Mouse (Mus musculus): ENCODE measurements at regions not wholly inside any gene's neighbourhood (a gene's known extent, or its start where the extent isn't known, plus 50 kb on each side); places are given as distances from the start of the nearest gene placed in this dataset.

DNA sequence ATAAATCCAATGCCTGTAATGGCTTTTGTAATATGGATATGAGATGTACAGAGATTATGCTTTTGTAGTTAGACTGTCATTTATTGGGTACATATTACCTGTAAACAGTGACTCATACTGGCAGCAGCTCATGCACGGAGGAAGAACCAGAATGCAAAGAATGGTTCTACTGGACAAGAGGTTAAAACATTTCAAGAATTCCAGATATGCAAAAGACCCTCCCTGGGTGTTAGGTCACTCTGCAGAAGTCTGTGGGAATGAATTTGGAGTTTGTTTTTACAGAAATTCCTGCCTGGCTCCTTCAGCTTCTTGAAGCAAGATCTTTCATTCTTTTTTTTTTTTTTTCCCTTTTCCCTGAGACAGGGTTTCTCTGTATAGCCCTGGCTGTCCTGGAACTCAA lies 276.7 kb downstream of the Wdr20rt start:
- 33% methylated on average over 1 of the region's 1 CpGs for WGBS
- TF ChIP-seq POLR2A (IDR thresholded peaks at IDR 0.05; ENCODE audit: insufficient read depth, low read depth, low read length) (no peak), CTCF (IDR thresholded peaks at IDR 0.05; ENCODE audit: insufficient read depth, low read depth, low read length) (no peak)
- Histone ChIP-seq H3K4me3 (ENCODE audit: insufficient read depth, low read depth, low read length) (no peak overlapping the region), H3K27ac (ENCODE audit: insufficient read depth, low read depth, low read length) (no peak overlapping the region), H3K4me1 (ENCODE audit: control insufficient read depth, insufficient read depth, low read length) (no peaks in the 10 kb centered on the region)

DNA sequence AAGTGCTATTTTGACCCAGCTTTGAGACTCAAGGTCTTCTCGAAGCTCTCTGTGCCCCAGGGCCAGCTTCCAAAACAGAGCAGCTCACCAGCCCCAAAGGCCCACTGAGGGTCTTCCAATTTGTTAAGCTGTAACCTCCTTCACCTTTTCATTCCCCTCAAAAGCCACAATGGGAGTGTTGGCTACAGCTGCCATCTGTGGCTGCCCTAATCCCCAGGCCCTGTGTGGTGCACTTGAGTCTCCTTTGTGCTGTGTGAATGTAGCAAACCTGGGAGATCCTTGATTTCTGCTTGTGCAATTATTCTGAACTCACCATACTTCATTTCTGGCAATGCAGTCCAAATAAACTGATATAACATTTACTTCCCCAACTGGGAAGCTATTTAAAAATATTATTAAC lies 287.8 kb downstream of the Wdr20rt start:
- TF ChIP-seq POLR2A (IDR thresholded peaks at IDR 0.05; ENCODE audit: insufficient read depth, low read depth, low read length) (no peak), CTCF (IDR thresholded peaks at IDR 0.05; ENCODE audit: insufficient read depth, low read depth, low read length) (no peak)
- WGBS: 36% methylated on average over 1 of the region's 1 CpGs
- H3K4me3 ChIP-seq (ENCODE audit: insufficient read depth, low read depth, low read length): no peak overlapping the region
- no peaks in the 10 kb centered on the region for H3K4me1 ChIP-seq (ENCODE audit: control insufficient read depth, insufficient read depth, low read length)
- H3K27ac ChIP-seq (ENCODE audit: insufficient read depth, low read depth, low read length): no peak overlapping the region

DNA sequence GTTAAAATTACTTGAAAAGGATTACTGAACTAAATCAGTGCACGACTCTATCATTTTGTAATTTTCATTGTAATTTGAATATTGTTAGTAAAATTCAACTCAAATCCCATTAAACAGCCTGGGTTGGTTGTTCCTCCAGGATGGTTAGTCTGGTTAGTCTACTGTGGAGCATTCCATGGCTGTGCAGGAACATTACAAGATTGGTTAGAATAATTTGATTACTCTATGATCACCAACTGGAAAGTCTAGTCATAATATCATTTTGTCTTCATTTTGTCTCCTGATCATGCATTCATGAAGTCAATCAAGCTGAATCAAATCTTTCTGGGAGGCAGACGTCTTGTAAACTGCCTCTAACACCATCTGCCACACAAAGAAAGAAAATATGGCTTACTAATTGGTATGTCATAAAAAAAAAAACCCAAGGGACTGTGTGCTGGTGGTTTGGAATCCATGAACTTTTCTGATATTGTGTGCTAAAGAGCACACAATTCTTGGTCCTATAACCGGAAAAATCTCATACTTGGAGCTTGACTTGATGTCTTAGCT lies 308.9 kb downstream of the Wdr20rt start:
- WGBS: 80% methylated on average over 3 of the region's 3 CpGs
- TF ChIP-seq POLR2A (IDR thresholded peaks at IDR 0.05; ENCODE audit: insufficient read depth, low read depth, low read length) (no peak), CTCF (IDR thresholded peaks at IDR 0.05; ENCODE audit: insufficient read depth, low read depth, low read length) (no peak)
- Histone ChIP-seq H3K4me1 (ENCODE audit: control insufficient read depth, insufficient read depth, low read length) (no peaks in the 10 kb centered on the region), H3K4me3 (ENCODE audit: insufficient read depth, low read depth, low read length) (no peak overlapping the region), H3K27ac (ENCODE audit: insufficient read depth, low read depth, low read length) (no peak overlapping the region)

DNA sequence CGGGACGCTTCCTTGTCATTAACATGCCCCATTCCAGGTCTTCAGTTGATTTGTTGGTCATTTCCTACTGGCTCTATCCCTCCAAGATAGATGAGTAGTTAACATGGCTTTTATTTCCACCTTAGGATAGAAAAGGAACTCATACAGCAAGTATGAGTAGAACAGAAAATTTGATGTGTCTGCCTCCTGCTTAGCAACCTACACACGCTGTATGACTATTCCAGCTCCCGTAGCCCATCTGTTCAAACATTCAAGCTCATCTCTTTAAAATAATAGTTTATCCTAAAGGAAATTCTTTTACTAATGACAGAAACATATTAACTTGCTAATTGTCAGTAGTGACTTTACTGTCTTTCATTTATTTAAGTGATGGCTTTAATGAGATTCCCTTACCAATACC lies 323.0 kb downstream of the Wdr20rt start:
- Histone ChIP-seq H3K27ac (ENCODE audit: insufficient read depth, low read depth, low read length) (no peak overlapping the region), H3K4me3 (ENCODE audit: insufficient read depth, low read depth, low read length) (no peak overlapping the region), H3K4me1 (ENCODE audit: control insufficient read depth, insufficient read depth, low read length) (no peaks in the 10 kb centered on the region)
- TF ChIP-seq POLR2A (IDR thresholded peaks at IDR 0.05; ENCODE audit: insufficient read depth, low read depth, low read length) (no peak), CTCF (IDR thresholded peaks at IDR 0.05; ENCODE audit: insufficient read depth, low read depth, low read length) (no peak)
- WGBS: 94% methylated on average over 4 of the region's 4 CpGs

DNA sequence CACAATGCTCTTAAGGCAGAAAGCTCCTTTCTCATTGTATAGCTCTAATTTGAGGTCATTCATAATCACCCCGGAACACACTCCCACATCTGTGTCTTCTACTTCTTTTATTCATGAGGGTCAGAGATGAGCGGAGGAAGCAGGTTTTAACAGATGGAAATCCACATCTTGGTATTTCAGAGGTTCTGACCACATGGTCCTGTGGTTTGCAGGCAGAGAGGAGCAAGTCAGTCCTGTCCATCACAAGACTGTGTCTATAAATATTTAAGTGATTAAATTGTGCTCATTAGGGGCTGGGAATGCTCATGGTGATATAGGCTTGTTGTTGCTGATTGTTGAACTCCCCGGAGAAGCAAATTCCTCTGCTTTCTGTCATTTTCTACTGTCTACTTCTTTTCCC lies 326.9 kb downstream of the Wdr20rt start:
- H3K4me1 ChIP-seq (ENCODE audit: control insufficient read depth, insufficient read depth, low read length): no peaks in the 10 kb centered on the region
- H3K4me3 ChIP-seq (ENCODE audit: insufficient read depth, low read depth, low read length): no peak overlapping the region
- no peak overlapping the region for H3K27ac ChIP-seq (ENCODE audit: insufficient read depth, low read depth, low read length)
- no peak for TF ChIP-seq POLR2A (IDR thresholded peaks at IDR 0.05; ENCODE audit: insufficient read depth, low read depth, low read length)
- no peak for TF ChIP-seq CTCF (IDR thresholded peaks at IDR 0.05; ENCODE audit: insufficient read depth, low read depth, low read length)
- 88% methylated on average over 3 of the region's 3 CpGs for WGBS

DNA sequence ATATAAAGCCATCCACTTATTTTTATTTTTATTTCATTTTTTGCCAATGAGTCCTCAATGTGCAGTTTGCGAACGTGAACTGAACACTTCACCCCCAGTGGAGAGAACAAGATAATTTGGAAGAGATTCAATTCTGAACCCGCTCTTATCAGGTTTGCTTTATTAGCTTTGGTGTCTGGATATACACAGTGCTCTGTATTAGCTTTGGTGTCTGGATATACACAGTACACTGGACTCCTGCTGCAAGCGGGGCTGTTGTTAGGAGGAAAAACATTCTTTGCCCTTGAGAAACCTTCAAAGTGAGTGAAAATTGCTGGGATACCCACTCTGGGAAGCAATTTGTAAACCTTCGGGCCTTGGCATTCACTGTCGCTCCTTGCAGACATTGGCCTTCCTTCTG lies 333.7 kb downstream of the Wdr20rt start:
- no peak overlapping the region for H3K4me3 ChIP-seq (ENCODE audit: insufficient read depth, low read depth, low read length)
- WGBS: 55% methylated on average over 6 of the region's 6 CpGs
- no peak overlapping the region for H3K27ac ChIP-seq (ENCODE audit: insufficient read depth, low read depth, low read length)
- H3K4me1 ChIP-seq (ENCODE audit: control insufficient read depth, insufficient read depth, low read length): no peaks in the 10 kb centered on the region
- TF ChIP-seq POLR2A (IDR thresholded peaks at IDR 0.05; ENCODE audit: insufficient read depth, low read depth, low read length) (no peak), CTCF (IDR thresholded peaks at IDR 0.05; ENCODE audit: insufficient read depth, low read depth, low read length) (no peak)

DNA sequence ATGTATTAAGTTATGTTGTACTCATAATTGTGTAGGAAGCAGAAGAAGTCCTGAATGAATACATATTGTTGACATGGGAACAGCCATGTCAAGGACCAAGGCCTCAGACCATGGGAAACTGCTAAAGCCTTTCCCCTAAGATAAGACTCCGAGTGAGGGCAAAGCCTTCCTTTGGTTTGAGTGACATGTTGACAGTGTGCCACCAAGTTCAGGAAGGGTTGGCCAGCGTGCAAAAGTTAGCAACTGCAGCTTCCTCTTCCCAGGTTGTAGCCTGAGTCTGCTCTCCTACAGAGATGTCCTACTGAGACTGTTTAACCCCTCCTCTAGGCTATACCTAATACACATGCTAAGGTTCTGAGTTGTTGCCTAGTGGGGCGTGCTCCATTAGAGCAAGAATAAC lies 334.5 kb downstream of the Wdr20rt start:
- 67% methylated on average over 3 of the region's 3 CpGs for WGBS
- Histone ChIP-seq H3K4me3 (ENCODE audit: insufficient read depth, low read depth, low read length) (no peak overlapping the region), H3K4me1 (ENCODE audit: control insufficient read depth, insufficient read depth, low read length) (no peaks in the 10 kb centered on the region), H3K27ac (ENCODE audit: insufficient read depth, low read depth, low read length) (no peak overlapping the region)
- TF ChIP-seq POLR2A (IDR thresholded peaks at IDR 0.05; ENCODE audit: insufficient read depth, low read depth, low read length): no peak
- no peak for TF ChIP-seq CTCF (IDR thresholded peaks at IDR 0.05; ENCODE audit: insufficient read depth, low read depth, low read length)

DNA sequence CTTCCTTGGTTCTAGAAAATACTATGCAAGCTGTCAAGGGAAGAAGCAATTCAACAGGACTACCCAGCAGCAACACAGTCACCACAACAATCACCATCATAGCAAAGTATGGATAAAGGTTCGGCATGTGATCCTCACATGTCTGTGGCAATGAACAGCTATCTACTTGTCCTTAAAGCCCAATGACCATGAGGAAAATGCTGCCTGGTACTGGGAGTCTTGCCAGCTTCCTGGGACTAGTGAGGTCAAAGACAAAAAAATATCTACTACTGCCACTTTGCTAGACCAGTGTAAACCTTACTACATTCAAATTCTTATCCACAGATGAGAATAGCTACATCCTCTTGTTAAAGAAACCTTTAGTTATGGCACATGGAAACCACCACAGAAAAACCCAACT lies 346.3 kb downstream of the Wdr20rt start:
- no peaks in the 10 kb centered on the region for H3K4me1 ChIP-seq (ENCODE audit: control insufficient read depth, insufficient read depth, low read length)
- no peak overlapping the region for H3K4me3 ChIP-seq (ENCODE audit: insufficient read depth, low read depth, low read length)
- 89% methylated on average over 1 of the region's 1 CpGs for WGBS
- TF ChIP-seq CTCF (IDR thresholded peaks at IDR 0.05; ENCODE audit: insufficient read depth, low read depth, low read length) (no peak), POLR2A (IDR thresholded peaks at IDR 0.05; ENCODE audit: insufficient read depth, low read depth, low read length) (no peak)
- no peak overlapping the region for H3K27ac ChIP-seq (ENCODE audit: insufficient read depth, low read depth, low read length)

DNA sequence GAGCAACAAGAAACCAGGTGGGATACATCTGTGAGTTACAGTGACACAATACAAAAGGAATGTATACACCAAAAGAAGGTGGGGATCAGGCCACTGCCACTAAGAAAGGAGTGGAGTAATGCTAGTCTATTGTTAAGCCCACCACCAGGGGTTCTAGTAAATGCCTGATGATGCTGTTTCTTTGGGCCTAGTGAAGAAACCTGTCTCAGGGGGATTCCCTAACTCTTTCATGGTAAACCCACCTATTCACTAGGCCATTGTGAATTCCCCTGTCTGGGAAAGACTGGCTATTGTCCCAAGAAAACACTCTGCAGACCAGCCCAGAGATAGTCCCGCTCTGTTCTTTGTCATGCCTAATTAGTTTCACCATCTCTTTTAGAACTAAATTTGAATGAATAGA lies 368.2 kb downstream of the Wdr20rt start:
- Histone ChIP-seq H3K4me1 (ENCODE audit: control insufficient read depth, insufficient read depth, low read length) (no peaks in the 10 kb centered on the region), H3K4me3 (ENCODE audit: insufficient read depth, low read depth, low read length) (no peak overlapping the region), H3K27ac (ENCODE audit: insufficient read depth, low read depth, low read length) (no peak overlapping the region)
- TF ChIP-seq POLR2A (IDR thresholded peaks at IDR 0.05; ENCODE audit: insufficient read depth, low read depth, low read length) (no peak), CTCF (IDR thresholded peaks at IDR 0.05; ENCODE audit: insufficient read depth, low read depth, low read length) (no peak)
- 61% methylated on average over 1 of the region's 1 CpGs for WGBS

DNA sequence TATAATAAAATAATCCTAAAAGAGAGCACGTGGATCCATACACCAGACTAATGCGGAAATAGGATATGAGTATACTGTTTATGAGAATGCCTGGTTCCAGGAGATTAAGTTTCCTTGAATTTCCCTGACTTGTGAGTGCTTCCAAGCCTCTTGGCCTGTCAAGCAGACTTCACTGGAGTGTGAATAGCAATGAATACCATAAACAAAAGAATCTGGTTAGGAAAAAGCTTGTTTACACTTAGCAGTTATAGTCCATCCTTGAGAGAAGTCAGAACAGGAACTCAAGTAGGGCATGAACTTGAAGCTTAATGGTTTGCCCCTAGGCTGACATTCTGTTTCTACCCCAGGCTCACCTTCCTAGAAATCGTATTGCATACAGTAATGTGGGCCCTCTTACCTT lies 368.8 kb downstream of the Wdr20rt start:
- Histone ChIP-seq H3K4me3 (ENCODE audit: insufficient read depth, low read depth, low read length) (no peak overlapping the region), H3K4me1 (ENCODE audit: control insufficient read depth, insufficient read depth, low read length) (no peaks in the 10 kb centered on the region), H3K27ac (ENCODE audit: insufficient read depth, low read depth, low read length) (no peak overlapping the region)
- TF ChIP-seq CTCF (IDR thresholded peaks at IDR 0.05; ENCODE audit: insufficient read depth, low read depth, low read length): no peak
- TF ChIP-seq POLR2A (IDR thresholded peaks at IDR 0.05; ENCODE audit: insufficient read depth, low read depth, low read length): no peak
- 89% methylated on average over 3 of the region's 3 CpGs for WGBS

Measured in olfactory bulb, adult 2 months (tissue).